Mouse (Mus musculus) testis, adult 2 months (tissue): ENCODE measurements around the gene Ccdc157.

Experiments
- CTCF ChIP-seq: fragments of 200-500 bp; IDR thresholded peaks from 2 replicates; pipeline ENCODE4 v1.5.1; 2012; ENCODE audit warnings: low read depth, mild to moderate bottlenecking, inconsistent platforms, low read length, moderate library complexity; ENCODE audit not compliant: control insufficient read depth, insufficient read depth, insufficient replicate concordance
- POLR2A ChIP-seq: fragments of 200-500 bp; IDR thresholded peaks from 2 replicates; pipeline ENCODE4 v1.6.1; 2012; ENCODE audit warnings: low read depth, mild to moderate bottlenecking, inconsistent platforms, low read length, moderate library complexity; ENCODE audit not compliant: control insufficient read depth

DNA sequence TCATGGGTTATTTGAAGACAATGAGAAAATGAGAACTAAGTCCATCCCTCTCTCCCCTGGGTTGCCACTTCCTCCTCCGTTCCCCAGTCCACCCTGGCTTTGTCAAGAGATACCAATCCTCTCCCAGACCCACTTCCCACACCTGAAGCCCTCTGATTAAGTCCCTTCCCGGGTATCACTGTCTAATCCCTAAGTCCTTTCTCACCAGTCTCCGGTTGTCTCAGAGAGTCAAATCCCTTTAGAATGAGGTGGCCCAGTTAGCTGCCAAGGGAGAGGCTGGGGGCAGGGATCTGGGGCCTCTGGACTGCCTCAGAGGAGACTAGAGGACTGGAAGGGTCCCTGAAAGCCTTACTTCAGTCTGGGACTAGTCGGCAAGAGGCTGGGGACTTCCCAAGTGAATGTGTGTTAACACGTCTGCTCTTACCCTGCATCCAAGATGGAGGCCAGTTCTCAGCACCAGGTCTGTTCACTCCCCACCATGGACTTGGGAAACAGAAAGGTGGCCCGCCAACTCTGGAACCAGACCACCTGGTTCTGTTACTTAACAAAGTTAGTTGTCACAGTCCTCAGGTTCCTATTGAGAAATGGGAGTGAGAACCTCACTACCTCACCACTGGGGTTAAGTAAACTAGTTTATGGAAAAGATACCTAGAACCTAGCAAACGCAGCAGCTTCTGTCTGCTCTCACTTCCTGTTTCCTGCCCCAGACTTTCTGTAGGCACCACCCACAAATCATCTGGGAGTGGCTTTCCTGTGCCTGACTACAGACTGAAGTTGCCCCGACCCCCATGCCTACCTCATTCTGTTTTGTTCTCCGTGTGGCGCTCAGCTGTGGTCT is 37.1 kb downstream of the Ccdc157 start, which contains the start of gene Sec14l2:
- no peak for TF ChIP-seq POLR2A
- no peak for TF ChIP-seq CTCF
